Mouse (Mus musculus): Measurements from ENCODE around the gene A630089N07Rik. TPM values are rescaled to one million over a fixed set of nuclear protein-coding genes. Genes with fewer than 3 reads are reported as not detected.
A peak's percentile ranks its signal among the peaks of the same experiment; 100 is the strongest.

The A630089N07Rik gene
- polyA plus RNA-seq, 1 experiment from 2014 or later = 31.9 TPM

DNA sequence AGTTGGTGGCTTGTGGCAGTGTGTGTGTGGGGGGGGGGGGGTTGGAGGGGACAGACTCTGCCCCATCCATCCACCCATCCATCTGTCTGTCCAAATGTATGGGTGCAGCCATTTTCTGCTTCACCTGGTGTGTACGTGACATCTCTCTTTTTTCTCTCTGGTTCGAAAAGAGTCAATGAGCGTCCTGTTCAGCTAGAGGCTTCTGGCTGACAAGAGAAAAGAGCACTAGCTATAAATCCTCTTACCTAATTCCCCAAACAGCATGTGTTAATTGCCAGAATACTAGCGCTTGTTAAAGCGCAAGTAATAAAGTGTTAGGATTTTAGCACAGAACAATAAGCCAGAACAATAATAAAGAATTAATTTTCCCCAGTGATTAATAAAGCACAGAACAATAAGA, 97.7 kb downstream of the A630089N07Rik start:
- H3K27me3 ChIP-seq (ENCODE audit: control insufficient read depth, insufficient read depth, low read length) = no peaks in the 10 kb centered on the region
- no peak for ATAC-seq (replicated peaks; ENCODE audit: insufficient number of reproducible peaks, low FRiP score, low TSS enrichment, low read depth)
- no peak overlapping the region for H3K9ac ChIP-seq (replicated peaks; ENCODE audit: low read length)
- H3K27ac ChIP-seq (replicated peaks; ENCODE audit: low read depth, low read length) = no peak overlapping the region
- no peaks in the 10 kb centered on the region for H3K4me1 ChIP-seq (ENCODE audit: control insufficient read depth, insufficient read depth, low read length)
- 92% methylated on average over 5 of the region's 5 CpGs for WGBS
- H3K4me3 ChIP-seq (ENCODE audit: low read depth, low read length) = no peak overlapping the region
- DNase-seq (ENCODE audit: low spot score) = no peak
- H3K4me2 ChIP-seq (ENCODE audit: low read depth, low read length) = no peak overlapping the region
- H3K36me3 ChIP-seq (replicated peaks; ENCODE audit: control insufficient read depth, insufficient read depth, low read depth, low read length) = no peaks in the 10 kb centered on the region
- H3K9me3 ChIP-seq (replicated peaks; ENCODE audit: control insufficient read depth, low read length) = no peaks in the 10 kb centered on the region

DNA sequence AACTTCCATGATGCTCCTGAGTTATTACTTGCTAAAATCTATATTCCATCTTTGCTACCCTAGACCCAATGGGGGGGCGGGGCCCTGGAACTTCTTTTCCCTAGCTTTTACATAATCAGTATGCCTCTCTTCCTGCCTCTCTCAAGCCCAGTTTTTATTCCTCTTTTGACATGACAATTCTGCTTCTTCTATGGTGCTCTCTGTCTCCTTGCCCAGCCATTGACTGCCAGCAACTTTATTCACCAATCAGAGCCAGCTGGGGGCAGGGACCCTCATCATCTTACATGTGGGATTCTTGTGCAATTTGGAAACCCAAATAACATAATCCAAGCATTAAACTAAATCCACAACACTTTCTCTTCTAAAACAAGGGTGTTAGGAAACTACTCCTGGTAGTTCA, 100.9 kb downstream of the A630089N07Rik start:
- ATAC-seq (replicated peaks; ENCODE audit: insufficient number of reproducible peaks, low FRiP score, low TSS enrichment, low read depth) (no peak), DNase-seq (ENCODE audit: low spot score) (no peak)
- no peak overlapping the region for H3K4me3 ChIP-seq (ENCODE audit: low read depth, low read length)
- no peak overlapping the region for H3K4me2 ChIP-seq (ENCODE audit: low read depth, low read length)
- 85% methylated on average over 1 of the region's 1 CpGs for WGBS
- no peaks in the 10 kb centered on the region for H3K27me3 ChIP-seq (ENCODE audit: control insufficient read depth, insufficient read depth, low read length)
- H3K27ac ChIP-seq (replicated peaks; ENCODE audit: low read depth, low read length) = no peak overlapping the region
- H3K9ac ChIP-seq (replicated peaks; ENCODE audit: low read length) = no peak overlapping the region
- no peaks in the 10 kb centered on the region for H3K4me1 ChIP-seq (ENCODE audit: control insufficient read depth, insufficient read depth, low read length)
- no peaks in the 10 kb centered on the region for H3K9me3 ChIP-seq (replicated peaks; ENCODE audit: control insufficient read depth, low read length)
- H3K36me3 ChIP-seq (replicated peaks; ENCODE audit: control insufficient read depth, insufficient read depth, low read depth, low read length) = no peaks in the 10 kb centered on the region

DNA sequence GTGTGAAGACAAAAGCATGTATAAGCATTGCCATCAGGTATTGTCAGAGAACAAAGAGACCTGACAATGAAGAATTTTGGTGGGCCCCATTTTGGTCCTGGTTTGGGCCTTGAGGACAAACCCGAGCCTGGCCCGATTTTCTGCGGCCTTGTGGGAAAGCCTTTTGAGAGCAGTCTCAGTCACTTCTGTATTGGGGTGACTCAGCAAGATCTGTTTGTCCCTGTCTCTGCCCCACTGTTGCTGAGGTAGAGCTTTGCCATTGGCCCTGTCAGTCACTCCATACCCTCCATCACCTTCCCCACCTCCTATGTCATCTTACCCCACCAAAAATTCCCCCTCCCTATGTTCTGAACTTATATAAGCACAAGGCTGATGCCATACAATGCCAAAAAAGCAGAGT, 104.5 kb downstream of the A630089N07Rik start:
- H3K4me2 ChIP-seq (ENCODE audit: low read depth, low read length) = no peak overlapping the region
- no peak overlapping the region for H3K27ac ChIP-seq (replicated peaks; ENCODE audit: low read depth, low read length)
- 93% methylated on average over 3 of the region's 3 CpGs for WGBS
- H3K36me3 ChIP-seq (replicated peaks; ENCODE audit: control insufficient read depth, insufficient read depth, low read depth, low read length) = no peaks in the 10 kb centered on the region
- H3K4me3 ChIP-seq (ENCODE audit: low read depth, low read length) = no peak overlapping the region
- no peak overlapping the region for H3K9ac ChIP-seq (replicated peaks; ENCODE audit: low read length)
- no peaks in the 10 kb centered on the region for H3K4me1 ChIP-seq (ENCODE audit: control insufficient read depth, insufficient read depth, low read length)
- DNase-seq (ENCODE audit: low spot score) = no peak
- H3K27me3 ChIP-seq (ENCODE audit: control insufficient read depth, insufficient read depth, low read length) = no peaks in the 10 kb centered on the region
- no peak for ATAC-seq (replicated peaks; ENCODE audit: insufficient number of reproducible peaks, low FRiP score, low TSS enrichment, low read depth)
- H3K9me3 ChIP-seq (replicated peaks; ENCODE audit: control insufficient read depth, low read length) = no peaks in the 10 kb centered on the region

DNA sequence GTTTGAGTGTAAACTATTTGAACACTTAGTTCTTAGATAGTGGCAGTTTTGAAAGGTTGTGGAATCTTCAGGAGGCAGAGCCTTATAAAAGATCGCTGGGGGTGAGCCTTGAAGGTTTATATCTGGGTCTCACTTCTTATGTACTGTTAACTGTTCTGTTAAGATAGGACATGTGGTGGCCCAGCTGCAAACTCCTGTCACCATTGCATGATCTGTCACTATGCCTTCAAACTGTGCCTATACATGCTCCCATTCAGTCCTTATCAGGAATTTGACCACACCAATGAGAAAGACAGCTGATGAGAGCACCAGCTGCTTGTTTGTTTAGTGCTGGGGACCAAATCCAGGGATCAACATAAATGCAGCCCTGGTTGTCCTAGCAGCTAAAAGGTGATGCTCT, 105.0 kb downstream of the A630089N07Rik start:
- no peak for ATAC-seq (replicated peaks; ENCODE audit: insufficient number of reproducible peaks, low FRiP score, low TSS enrichment, low read depth)
- Histone ChIP-seq H3K27me3 (ENCODE audit: control insufficient read depth, insufficient read depth, low read length) (no peaks in the 10 kb centered on the region), H3K9ac (replicated peaks; ENCODE audit: low read length) (no peak overlapping the region), H3K36me3 (replicated peaks; ENCODE audit: control insufficient read depth, insufficient read depth, low read depth, low read length) (no peaks in the 10 kb centered on the region), H3K9me3 (replicated peaks; ENCODE audit: control insufficient read depth, low read length) (no peaks in the 10 kb centered on the region), H3K4me3 (ENCODE audit: low read depth, low read length) (no peak overlapping the region), H3K27ac (replicated peaks; ENCODE audit: low read depth, low read length) (no peak overlapping the region), H3K4me1 (ENCODE audit: control insufficient read depth, insufficient read depth, low read length) (no peaks in the 10 kb centered on the region), H3K4me2 (ENCODE audit: low read depth, low read length) (no peak overlapping the region)
- 56% methylated on average over 1 of the region's 1 CpGs for WGBS
- no peak for DNase-seq (ENCODE audit: low spot score)

DNA sequence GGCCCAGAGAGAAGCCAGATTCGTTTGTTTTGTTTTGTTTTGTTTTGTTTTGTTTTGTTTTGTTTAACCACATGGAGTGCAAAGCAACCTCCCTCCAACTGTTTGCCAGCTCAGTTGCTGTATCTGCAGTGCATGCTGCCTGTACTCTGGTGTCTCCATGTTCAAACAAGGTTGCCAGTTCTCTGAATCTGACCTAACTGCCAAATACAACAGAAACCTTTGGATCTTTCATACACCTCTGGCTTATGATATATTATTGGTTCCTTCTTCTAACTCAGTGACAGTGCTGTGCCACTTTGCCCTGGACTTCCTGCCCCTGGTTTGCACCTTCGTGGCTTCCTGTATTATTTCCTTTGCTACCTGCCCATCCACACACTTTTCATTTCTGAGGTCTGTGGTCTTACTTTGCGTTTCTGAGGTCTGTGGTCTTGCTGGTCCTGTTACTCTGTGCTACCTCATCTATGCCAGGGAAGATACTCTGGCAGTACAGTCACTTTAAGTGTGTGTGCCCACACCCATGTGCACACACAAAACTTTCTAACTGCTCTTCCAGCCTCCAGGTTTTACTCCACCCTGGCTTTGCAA, 118.2 kb downstream of the A630089N07Rik start:
- no peak overlapping the region for H3K4me3 ChIP-seq (ENCODE audit: low read depth, low read length)
- ATAC-seq (replicated peaks; ENCODE audit: insufficient number of reproducible peaks, low FRiP score, low TSS enrichment, low read depth) (no peak), DNase-seq (ENCODE audit: low spot score) (no peak)
- H3K9me3 ChIP-seq (replicated peaks; ENCODE audit: control insufficient read depth, low read length) = no peaks in the 10 kb centered on the region
- H3K36me3 ChIP-seq (replicated peaks; ENCODE audit: control insufficient read depth, insufficient read depth, low read depth, low read length) = no peaks in the 10 kb centered on the region
- no peak overlapping the region for H3K27ac ChIP-seq (replicated peaks; ENCODE audit: low read depth, low read length)
- no peak overlapping the region for H3K4me2 ChIP-seq (ENCODE audit: low read depth, low read length)
- H3K27me3 ChIP-seq (ENCODE audit: control insufficient read depth, insufficient read depth, low read length) = no peaks in the 10 kb centered on the region
- no peak overlapping the region for H3K9ac ChIP-seq (replicated peaks; ENCODE audit: low read length)
- 80% methylated on average over 3 of the region's 3 CpGs for WGBS
- no peaks in the 10 kb centered on the region for H3K4me1 ChIP-seq (ENCODE audit: control insufficient read depth, insufficient read depth, low read length)

DNA sequence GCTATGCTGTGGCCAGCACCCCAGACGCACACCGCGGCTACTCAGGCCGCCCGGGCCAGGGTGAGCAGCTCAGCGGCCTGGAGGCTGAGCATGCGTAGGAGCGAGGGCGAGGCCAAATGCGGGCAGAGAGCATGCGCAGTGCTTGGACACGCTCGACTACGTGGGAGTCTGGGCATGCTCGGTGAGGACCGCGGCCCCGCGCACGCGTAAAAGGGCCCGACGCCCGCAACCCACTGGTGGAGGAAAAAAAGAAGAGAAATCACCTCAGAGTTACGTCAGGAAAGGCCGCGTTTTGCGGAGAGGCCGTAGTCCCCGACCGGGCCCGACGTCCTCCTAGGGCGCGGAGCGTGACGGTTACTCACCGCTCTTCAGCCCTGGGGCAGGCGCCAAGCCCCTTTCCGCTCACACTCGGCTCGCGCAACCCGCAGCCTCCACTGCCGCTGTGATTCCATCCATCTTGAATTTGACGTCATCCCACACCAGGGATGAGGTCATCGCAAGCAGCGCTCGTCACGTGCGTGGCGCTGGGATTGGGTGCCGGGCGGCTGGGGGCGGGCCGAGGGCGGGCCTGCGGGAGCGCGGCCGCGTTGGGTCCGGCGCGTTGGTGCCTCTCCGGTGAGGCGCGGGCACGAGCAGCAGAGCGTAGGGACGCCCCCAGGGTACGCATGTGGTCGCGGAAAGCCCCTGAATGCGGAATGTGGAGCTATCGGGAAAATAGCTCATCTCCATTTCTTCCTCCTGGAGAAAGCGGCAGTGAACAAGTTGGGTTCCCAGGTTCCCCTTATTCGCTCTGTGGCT, 119.9 kb downstream of the A630089N07Rik start, which contains the start of the genes C2cd2 and Zbtb21:
Gene C2cd2, minus strand, starts transcription at position 448 of the 798 bp plus-strand sequence.
Gene Zbtb21, minus strand, starts transcription at position 472 of the 798 bp plus-strand sequence.
- ATAC-seq (replicated peaks; ENCODE audit: insufficient number of reproducible peaks, low FRiP score, low TSS enrichment, low read depth) (peak; percentile 100), DNase-seq (ENCODE audit: low spot score) (peak; percentile 96)
- WGBS = under 1% methylated on average over 78 of the region's 78 CpGs
- Histone ChIP-seq H3K4me3 (ENCODE audit: low read depth, low read length) (peak within 1 kb of the TSS; percentile 81), H3K27me3 (ENCODE audit: control insufficient read depth, insufficient read depth, low read length) (no peaks in the 10 kb centered on the region), H3K4me2 (ENCODE audit: low read depth, low read length) (peak within 1 kb of the TSS; percentile 62), H3K36me3 (replicated peaks; ENCODE audit: control insufficient read depth, insufficient read depth, low read depth, low read length) (no peaks in the 10 kb centered on the region), H3K9ac (replicated peaks; ENCODE audit: low read length) (peak within 1 kb of the TSS; percentile 83), H3K27ac (replicated peaks; ENCODE audit: low read depth, low read length) (peak within 1 kb of the TSS; percentile 88), H3K9me3 (replicated peaks; ENCODE audit: control insufficient read depth, low read length) (no peaks in the 10 kb centered on the region), H3K4me1 (ENCODE audit: control insufficient read depth, insufficient read depth, low read length) (no peaks in the 10 kb centered on the region)

DNA sequence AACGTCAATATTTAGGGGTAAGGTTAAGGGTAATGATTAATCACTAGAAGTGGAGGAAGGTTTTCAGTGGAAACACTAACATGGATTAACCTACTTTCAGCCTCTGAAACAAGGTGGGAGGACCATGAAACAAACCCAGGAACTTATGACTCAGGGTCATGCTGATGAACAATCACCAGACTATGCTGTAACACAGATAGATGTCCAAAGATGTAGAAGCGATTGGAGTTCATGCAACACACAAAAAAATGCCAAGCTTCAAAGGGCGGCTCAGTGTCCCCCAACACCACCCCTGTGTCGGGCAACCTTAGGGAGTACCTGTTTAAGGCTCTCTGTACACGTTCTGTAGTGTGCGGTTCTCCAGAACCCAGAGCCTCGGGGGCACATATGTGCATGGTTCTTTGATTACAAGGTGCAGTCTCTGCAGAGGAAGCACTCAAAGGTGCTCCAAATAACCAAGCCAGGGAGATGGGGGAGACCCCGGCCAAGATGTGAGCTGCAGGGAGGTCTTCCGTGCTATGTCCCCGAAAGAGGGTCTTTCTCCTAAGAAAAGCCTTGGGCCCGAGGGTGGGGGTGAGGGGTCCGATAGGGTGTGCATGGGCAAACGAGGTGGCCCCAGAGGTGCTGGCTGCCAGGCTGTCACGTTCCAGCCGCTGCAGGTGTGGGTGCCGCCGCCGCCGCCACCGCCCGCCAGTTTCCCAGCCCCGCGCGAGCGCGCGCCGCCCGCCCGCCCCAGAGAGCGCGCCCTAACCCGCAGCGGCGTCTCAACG, 120.7 kb downstream of the A630089N07Rik start:
- Histone ChIP-seq H3K27ac (replicated peaks; ENCODE audit: low read depth, low read length) (peak overlapping the region; percentile 88), H3K4me3 (ENCODE audit: low read depth, low read length) (peak overlapping the region; percentile 81), H3K4me1 (ENCODE audit: control insufficient read depth, insufficient read depth, low read length) (no peaks in the 10 kb centered on the region), H3K9me3 (replicated peaks; ENCODE audit: control insufficient read depth, low read length) (no peaks in the 10 kb centered on the region), H3K27me3 (ENCODE audit: control insufficient read depth, insufficient read depth, low read length) (no peaks in the 10 kb centered on the region), H3K9ac (replicated peaks; ENCODE audit: low read length) (peak overlapping the region; percentile 83), H3K4me2 (ENCODE audit: low read depth, low read length) (peak overlapping the region; percentile 62), H3K36me3 (replicated peaks; ENCODE audit: control insufficient read depth, insufficient read depth, low read depth, low read length) (no peaks in the 10 kb centered on the region)
- peak; percentile 45 for ATAC-seq (replicated peaks; ENCODE audit: insufficient number of reproducible peaks, low FRiP score, low TSS enrichment, low read depth)
- no peak for DNase-seq (ENCODE audit: low spot score)
- 10% methylated on average over 36 of the region's 36 CpGs for WGBS
